Mouse (Mus musculus) urinary bladder, postnatal 10 days (tissue): ENCODE measurements around the gene Borcs6.
"Not testable (repeated sequence)": the region's sequence is repeated elsewhere in the genome, so short reads cannot be mapped to it uniquely, and the experiment has no call there.

ENCODE experiments used
- DNase-seq: peaks from one replicate; pipeline ENCODE4 v3.0.0; 2022; ENCODE audit warnings: low spot score

Borcs6 gene

DNA sequence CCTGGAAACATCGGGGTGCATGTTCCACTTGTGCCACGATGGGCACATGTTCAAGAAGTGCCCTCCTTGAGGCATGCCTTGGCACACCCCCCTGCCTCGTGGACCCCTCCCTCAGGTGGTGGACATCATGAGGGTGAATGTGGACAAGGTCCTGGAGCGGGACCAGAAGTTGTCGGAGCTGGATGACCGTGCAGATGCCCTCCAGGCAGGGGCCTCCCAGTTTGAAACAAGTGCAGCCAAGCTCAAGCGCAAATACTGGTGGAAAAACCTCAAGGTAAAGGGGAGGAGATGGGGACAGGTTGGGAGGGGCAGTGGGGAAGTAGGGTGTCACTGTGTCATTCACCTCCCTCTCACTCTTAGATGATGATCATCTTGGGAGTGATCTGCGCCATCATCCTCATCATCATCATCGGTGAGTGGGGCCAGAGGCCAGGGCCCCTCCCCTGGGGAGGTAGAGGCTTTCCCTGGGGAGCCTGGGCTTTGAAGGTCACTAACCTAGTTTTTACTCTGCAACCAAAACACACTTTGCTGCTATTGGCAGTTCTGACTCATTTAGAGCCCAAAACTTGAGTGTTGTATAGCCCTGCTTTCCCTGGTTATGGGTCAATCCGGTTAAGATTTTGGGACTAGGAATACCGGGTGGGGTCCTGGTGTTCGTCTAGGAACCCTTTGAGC lies 30.2 kb downstream of the Borcs6 start:
- no peak for DNase-seq

DNA sequence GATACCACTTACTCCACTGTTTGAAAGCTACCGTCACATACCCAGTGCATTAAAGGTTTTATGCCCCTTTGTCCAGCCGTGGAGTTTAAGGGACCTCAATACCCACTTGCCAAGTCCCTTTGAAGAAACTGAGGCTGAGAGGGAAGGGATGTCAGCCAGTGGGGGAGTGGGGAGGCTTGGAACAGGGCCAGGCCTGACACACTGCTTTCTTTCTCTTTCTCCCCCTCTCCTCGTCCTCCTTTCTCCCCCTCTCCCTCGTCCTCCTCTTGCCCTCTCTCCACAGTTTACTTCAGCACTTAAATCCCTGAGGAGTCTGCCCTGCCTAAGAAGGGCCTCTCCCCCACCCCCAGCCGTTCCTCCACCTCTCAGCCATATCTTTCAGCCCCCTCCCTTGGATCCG lies 30.9 kb downstream of the Borcs6 start:
- no peak for DNase-seq

DNA sequence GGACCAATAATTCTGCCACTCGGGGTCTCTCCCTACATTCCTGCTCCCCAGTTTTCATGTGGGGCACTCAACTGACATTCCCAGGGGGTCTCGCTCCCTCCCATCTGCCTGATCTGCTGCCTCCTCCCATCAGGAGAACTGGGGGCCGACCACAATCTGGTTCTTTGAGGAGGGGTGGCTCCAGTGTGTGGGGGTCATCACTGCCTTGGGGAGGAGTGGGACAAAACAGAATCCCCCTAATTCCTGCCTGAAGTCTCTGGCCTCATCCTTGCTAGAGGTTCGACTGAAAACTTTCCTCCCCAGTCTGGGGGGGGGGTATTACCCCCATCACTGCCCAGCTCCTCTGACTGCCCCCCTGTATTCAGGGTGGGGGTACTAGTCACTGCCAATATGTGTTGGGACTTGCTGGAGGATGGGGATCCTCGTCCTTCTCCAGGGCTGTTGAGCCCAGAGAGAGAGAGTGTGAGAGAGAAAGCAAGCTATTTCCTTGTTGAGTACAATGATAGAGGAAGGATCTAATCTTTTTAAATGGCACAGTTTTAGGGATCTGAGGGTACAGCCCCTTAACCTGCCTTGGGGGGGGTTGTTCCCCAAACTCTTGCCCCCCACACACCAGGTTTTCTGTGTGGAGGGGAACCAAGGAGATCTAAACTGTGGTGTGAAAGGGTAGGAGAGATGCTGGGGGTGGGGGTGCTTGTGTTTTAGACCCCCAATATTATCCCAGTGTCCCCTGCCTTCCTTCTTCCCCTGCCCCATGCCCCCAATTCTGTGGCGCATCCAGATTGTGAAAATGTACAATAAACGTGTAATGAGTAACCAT lies 32.3 kb downstream of the Borcs6 start:
- no peak for DNase-seq

- DNase-seq = peak; percentile 69
These were observed 32.9 kb downstream of the Borcs6 start for GRCm38 (mm10) chr11:69092386-69092751.

- no peak for DNase-seq
These were observed 33.4 kb downstream of the Borcs6 start for GRCm38 (mm10) chr11:69092871-69093270.

DNA sequence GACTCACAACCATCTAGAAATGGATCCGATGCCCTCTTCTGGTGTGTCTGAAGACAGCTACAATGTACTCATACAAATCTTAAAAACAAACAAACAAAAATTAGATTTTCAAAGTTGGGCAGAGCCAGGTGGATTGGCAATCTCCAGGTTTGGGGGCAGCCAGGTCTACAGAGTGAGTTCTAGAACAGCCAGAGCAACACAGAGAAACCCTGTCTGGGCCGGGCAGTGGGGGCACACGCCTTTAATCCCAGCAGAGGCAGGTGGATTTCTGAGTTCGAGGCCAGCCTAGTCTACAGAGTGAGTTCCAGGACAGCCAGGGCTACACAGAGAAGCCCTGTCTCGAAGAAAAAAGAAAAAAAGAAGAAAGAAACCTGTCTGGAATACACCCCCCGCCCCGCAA lies 34.3 kb downstream of the Borcs6 start:
- DNase-seq = not testable (repeated sequence)

DNA sequence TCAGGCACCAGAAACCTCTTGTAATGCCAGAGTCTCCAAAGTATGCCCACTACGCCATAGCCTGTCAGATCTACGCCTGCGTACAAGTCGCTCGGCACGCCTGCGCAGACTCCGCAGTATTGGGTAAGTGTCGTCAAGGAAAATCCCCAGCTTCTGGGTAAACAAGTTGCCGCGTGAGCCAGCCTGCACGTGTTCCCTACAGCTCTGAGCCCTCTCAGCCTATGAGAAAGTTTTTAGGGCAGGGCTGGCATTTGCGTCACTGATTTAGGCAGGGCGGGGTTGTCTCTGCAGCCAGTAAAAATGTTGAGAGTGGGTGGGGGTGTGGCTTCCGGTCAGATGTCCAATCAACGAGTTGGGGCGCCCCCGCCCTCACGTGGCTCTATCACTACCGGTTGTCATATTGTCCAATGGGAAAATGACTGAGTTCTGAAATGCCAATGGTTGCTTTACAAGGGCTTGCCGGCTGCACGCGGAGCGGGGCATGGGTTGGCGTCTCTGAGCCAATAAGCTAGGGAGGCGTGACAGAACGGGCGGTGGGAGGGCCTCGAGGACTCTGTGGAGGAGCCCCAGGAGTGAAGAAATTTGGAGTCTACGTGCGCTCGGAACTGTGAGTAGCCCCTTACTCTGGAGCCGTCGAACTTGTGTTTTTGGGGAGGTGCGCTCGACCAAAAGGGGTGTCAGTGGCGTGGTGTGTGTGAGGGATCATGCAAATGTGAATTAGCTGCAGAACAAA lies 35.3 kb downstream of the Borcs6 start, which contains the start of gene Per1:
Gene Per1 (plus strand): TSS at position 521 of the 733 bp plus-strand sequence.
- DNase-seq = peak; percentile 97

DNA sequence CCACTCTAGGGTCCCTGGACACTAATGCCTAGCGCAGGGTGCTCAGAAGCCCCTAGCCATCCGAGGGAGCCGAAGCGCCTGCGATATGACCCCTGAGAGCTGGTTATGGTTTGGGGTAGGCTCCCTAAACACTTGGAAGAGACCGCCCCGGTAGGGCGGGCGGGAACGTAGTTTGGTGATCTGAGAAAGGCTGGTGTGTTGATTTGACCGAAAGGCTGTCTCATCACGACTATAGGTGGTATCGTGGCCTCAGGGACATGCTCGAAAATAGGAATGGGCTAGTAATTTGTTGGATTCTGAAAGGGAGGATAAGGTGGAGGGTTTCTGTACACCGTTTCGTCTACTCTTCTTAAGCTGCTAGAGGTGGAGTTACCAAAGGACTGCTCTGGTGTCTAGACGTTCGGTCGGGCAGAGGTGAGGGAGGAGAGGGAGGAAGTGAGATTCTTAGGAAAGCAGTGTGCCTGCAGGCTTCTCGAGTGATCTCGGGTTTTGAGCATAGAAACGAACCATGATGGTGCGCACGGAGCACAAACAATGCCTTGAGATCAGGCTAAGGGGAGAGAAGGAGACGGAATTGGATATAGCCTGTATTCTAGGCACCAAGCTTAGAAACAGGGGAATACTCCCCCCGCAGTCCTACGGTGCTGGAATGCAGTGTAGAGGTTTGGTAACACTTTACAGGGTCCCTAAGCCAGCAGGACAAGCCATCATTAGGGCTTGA lies 36.2 kb downstream of the Borcs6 start:
- DNase-seq = no peak

GRCm38 (mm10) chr11:69096360-69096986 lies 37.0 kb downstream of the Borcs6 start:
- no peak for DNase-seq

DNA sequence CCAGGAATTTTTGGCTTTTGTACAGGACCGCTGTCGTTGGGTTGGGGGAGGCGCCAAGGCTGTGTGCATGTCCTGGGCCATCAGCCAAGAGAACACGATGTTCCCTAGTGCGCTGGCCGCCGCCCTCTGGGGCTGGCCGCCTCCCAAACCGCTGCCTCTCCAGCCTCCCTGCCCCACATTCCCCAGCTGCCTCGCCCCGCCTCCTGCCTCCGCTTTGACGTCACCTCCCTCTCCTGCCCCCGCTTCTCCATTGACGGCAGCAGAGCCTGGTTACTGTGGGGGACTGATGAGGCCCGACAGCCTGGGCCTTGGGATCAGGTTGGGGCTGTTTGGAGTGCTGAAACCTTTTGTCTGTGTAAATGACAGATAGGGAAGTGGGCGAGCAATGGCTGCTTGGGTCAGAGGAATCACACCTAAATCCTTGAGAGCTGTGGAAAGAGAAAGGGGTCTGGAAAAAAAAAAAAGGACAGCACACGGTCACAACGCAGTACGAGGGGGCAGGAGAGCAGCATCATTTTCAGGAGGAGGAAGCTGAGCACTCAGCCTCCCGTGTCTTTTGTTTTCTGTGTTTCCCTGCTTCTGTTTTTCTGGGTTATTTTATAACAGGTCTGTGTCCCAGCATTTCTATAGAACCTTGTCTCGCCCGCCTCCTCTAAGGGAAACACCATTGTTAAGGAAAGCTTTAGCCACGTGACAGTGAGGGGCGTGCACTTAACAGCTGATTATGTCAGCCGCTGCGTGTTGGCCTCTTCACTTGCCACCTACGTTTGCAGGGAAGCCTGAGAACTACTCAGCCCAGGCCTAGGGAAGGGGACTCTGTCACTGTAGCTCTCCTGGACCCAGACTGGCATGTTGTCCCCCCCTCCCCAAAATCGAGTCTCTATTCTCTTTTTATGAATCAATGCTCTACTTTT lies 37.7 kb downstream of the Borcs6 start:
- DNase-seq = peak; percentile 99

DNA sequence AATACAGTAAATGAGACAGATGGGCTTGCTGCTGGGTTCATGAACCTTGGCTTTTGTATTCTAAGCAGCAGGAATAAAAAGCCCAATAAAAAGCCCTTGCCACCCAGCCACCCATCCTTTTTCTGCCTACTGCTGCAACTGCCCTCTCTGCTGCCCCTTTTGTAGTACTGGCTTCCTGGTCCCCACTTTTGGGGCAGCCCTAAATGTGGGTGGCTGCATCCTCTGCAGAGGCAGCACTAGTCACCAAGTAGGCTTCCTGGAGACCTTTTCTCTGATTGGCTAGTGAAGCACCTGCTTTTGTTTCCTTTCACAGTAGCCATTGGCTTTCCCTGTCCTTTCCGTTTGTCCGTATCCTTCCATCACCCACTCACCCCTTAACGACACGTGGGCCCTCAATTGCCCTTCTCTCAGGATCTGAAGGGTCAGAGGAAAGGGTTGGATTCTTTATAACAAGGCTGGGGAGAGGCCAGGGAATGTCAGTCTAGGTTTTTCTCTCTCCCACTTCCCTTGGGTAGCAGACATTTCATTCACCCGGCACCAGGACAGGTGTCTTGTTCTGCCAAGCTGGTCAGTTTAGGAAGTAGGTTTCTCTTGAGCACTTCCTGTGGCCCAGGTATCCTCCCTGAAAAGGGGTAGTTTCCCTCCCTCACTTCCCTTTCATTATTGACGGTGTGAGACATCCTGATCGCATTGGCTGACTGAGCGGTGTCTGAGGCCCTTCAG lies 38.7 kb downstream of the Borcs6 start:
- no peak for DNase-seq

GRCm38 (mm10) chr11:69098762-69099091 lies 39.2 kb downstream of the Borcs6 start:
- DNase-seq = peak; percentile 83

DNA sequence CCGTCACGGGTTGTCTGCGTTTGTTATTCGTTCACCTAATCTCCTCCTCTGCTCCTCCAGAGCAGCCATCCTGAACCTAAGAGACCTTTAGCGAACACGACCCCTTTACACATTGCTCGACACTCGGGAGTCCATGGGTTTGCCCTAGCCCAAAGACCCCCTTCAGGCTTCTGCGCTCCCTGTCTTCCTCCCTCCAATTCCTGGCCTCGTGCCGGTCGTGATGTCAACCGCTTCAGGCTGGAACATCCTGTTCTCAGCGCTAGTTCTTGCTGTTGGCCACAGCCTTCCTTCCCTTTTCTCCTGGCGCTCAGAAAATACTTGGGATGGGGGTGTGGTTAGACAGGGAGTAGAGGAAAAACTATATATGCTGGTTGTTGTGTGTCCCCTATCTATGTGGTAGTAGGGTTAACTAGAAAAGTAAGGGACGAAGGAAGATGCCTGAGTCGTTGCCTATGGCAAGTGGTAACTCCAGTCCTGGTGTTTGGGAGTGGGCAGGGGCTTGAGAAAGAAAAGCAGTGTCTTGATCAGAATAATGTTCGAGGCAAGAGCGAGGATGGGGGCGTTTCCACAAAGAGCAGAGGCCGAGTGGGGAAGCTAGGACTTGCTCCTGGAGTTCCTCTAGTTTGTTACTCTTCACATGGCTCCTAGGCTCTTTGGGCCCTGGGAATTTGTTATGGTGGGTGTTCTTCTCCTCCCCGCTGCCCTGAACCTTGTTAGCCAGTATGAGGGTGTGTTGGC lies 39.8 kb downstream of the Borcs6 start:
- no peak for DNase-seq

- peak; percentile 87 for DNase-seq
These were observed 40.4 kb downstream of the Borcs6 start for GRCm38 (mm10) chr11:69099915-69100345.

DNA sequence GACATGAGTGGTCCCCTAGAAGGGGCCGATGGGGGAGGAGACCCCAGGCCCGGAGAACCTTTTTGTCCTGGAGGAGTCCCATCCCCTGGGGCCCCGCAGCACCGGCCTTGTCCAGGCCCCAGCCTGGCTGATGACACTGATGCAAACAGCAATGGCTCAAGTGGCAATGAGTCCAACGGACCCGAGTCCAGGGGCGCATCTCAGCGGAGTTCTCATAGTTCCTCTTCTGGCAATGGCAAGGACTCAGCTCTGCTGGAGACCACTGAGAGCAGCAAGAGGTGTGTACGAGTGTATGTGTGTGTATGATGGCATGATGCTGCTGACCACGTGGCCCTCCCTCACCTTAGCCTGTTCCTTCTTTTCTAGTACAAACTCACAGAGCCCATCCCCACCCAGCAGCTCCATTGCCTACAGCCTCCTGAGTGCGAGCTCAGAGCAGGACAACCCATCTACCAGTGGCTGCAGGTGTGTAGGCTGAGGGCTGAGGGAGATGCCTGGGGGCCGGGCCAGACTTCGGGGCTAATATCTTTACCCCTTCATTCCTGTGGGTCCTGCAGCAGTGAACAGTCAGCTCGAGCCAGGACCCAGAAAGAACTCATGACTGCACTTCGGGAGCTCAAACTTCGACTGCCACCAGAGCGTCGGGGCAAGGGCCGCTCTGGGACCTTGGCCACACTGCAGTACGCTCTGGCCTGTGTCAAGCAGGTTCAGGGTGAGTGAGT lies 41.3 kb downstream of the Borcs6 start:
- DNase-seq = no peak

DNA sequence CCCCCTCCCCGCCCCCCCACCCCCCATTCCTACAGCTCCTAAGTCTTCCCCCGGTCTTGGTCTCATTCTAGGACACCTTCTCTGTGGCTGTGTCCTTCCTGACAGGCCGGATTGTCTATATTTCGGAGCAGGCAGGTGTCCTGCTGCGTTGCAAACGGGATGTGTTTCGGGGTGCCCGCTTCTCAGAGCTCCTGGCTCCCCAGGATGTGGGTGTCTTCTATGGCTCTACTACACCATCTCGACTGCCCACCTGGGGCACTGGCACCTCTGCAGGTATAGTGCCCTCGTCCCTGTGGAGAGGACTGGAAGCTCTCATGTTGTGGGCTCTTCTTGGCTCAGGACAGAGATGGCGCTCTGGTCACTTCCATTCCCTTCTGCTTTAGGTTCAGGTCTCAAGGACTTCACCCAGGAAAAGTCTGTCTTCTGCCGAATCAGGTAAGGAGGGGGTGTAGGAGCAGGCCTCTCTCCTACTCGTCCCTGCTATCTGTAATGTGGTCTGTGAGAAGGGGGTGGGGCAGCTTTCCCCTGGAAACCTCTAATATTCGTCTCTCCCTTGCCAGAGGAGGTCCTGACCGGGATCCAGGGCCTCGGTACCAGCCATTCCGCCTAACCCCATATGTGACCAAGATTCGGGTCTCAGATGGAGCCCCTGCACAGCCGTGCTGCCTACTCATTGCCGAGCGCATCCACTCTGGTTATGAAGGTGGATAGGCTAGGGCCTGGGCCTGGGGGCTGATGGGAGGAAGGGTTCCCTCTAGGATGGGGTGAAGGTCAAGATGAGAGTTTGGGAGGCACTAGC lies 42.3 kb downstream of the Borcs6 start:
- DNase-seq = no peak

- no peak for DNase-seq
These were observed 42.8 kb downstream of the Borcs6 start for GRCm38 (mm10) chr11:69102403-69102725.

GRCm38 (mm10) chr11:69103121-69103520 lies 43.6 kb downstream of the Borcs6 start:
- no peak for DNase-seq
